Mouse (Mus musculus) MEL-GATA-1-ER (cell line): ENCODE results near the gene Thbd.

ENCODE experiments used
- DNase-seq: peaks from one replicate; pipeline ENCODE4 v3.0.0-alpha.2; 2012; ENCODE audit warnings: low read depth; ENCODE audit errors: extremely low read depth

The Thbd gene

DNA sequence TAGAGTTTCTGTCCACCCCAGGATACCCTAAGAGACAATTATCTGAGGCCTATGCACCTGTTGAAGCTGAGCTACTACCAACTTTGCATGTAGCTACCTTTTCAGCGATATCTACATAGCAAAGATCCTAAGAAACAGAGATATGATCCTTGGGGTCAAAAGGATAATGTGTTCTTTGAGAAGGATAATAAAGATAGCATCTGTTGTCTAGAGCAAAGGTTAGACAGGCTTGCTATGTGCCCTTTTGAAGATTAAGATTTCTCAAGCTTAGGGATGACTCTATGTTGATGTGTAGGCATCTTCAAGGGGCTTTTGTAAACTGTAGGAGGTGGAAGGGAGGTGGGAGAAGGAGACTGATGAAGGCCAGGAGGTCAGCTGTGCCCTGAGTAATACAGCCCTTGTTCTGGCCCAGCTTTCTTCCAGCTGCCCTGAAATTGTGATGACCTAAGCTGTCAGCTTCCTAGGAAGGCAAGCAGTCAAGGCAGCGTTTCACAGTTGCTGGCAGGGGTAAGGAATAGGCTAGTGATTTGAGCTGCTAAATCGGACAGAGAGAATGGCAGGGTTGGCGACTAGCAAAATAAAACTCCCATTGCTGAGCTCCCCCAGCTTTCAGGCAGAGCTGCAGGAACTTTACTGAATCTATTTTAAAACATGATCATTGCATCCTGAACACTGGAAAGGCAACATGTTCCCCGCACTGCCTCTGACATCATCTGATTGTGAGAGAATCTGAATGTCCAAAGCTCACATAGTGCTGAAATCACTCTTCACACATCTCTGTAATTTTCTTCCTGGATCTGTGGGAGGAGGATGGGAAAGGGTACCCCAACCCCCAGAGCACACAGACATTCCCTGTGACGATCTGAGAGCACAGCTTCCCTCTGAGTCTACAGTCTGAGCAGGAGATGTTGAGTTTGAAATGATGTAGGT, 20.1 kb downstream of the Thbd start:
- no peak for DNase-seq

- no peak for DNase-seq
Measured at GRCm38 (mm10) chr2:148386927-148387326, 21.1 kb downstream of the Thbd start.

DNA sequence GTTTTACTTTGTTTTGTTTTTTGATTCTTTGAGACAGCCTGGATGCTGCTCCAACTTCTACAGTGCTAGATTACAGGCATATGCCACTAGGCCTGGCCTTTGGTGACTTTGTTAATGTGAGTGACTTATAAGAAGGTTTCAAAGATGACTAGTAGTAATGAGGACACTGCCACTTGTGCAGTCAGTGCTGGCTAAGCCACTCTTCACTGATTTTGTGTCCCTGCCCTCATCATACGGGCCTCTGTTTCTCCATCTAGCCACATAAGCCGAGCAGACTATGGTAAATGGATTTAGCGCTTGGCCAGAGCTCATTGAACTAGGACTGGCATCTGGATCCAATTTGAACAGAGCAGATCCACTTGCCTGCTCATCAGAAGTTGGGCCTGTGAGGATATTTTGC, 21.5 kb downstream of the Thbd start:
- DNase-seq: no peak

GRCm38 (mm10) chr2:148381076-148381475, 26.9 kb downstream of the Thbd start:
- DNase-seq: no peak

- DNase-seq: no peak
Measured at GRCm38 (mm10) chr2:148379899-148380413, 28.0 kb downstream of the Thbd start.

GRCm38 (mm10) chr2:148378817-148379342, 29.1 kb downstream of the Thbd start:
- no peak for DNase-seq

DNA sequence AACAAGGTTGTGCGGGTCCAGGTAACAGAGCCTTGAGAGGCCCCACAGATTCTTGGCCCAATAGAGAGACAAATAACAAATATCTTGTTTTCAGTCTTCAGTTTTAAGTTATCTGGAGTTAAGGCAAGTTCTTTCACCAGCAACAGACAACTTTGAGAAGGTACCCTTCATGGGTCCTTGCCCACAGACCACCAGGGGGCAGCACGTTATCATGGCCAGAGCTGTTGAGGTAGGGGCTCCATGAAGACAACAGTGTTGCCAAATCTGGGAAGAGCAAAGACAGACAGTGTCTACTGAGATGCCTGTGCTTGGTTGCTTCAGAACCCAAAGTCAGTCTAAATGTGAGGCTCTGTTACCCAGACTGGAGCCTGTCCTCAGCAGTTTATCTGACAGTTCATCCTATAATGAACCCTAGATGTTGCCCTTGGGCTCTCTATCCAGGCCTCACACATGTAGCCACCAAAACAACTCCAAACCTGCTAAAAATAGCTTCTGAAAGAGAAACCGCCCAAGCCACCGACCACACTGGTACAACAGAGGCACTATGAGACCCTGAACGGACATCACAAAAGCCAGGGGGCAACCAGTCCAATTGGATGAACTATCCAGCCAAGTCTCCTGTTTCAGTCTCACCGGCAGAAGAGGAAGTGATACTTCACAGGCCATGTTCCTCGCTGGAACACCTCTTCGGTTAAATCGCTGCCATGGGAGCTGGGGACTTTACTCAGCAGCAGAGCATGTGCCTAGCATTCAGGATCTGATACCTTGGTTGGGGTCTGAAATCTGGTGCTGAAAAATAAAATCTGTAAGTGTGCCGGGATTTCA, 32.5 kb downstream of the Thbd start:
- DNase-seq: no peak

DNA sequence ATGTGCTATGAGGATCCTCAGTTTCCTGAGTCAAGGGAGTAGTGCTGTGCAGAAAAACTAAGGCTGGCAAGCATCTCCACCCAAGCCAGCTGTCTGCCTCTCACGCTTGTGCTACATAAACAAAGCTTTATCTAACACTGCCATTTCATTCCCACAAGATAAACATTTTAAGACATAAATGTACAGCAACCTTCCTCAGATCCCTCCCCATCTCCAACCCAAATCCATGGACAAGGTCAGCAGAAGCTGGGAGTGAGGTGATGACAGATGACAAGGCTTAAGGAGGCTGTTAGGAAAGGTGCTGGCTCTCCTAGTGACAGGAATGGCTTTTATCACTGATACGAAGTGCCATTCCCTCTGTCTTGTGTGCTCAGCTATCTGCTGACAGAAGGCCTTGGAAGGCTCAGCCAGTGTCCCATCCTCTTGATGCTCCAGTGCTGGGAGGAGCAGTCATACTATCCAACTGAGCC, 34.4 kb downstream of the Thbd start:
- DNase-seq: no peak

- DNase-seq: no peak
Measured at GRCm38 (mm10) chr2:148371743-148372630, 36.0 kb downstream of the Thbd start.

DNA sequence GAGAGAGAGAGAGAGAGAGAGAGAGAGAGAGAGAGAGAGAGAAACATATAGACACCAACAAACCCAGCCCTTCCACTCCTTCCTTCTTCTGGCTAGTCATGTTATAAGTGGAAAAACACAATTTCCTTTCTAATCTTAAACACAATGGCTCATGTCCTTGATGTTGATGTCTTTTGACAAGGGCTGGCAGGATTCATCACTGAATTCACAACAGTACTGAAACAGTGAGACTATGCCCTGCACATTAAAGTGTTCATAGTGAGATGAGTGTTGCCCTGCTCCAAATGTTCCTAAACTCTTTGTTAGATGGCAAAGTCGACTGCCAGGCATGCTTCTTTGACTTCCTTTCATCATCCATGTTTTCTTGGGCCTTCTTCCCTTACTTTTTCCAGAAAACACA, 42.8 kb downstream of the Thbd start:
- DNase-seq: no peak

GRCm38 (mm10) chr2:148364536-148364935, 43.5 kb downstream of the Thbd start:
- no peak for DNase-seq

GRCm38 (mm10) chr2:148357145-148357544, 50.8 kb downstream of the Thbd start:
- DNase-seq: no peak
